Mouse (Mus musculus) brain, embryonic 14.5 days (tissue): ENCODE data around the gene Sptb. TPM values are rescaled to one million over a fixed set of nuclear protein-coding genes. Genes with fewer than 3 reads are reported as not detected.
A peak's percentile ranks its signal among the peaks of the same experiment; 100 is the strongest.

ENCODE experiments used
- DNase-seq: peaks from one replicate; pipeline ENCODE4 v3.0.0-alpha.2; 2011; ENCODE audit warnings: low read depth
- CTCF ChIP-seq: fragments of 200-500 bp; IDR thresholded peaks from 2 replicates; pipeline ENCODE4 v1.5.1; 2012; ENCODE audit warnings: inconsistent platforms, mild to moderate bottlenecking, moderate library complexity, borderline replicate concordance; ENCODE audit not compliant: insufficient read depth, insufficient read length; ENCODE audit errors: extremely low read depth
- POLR2A ChIP-seq: fragments of 200-500 bp; IDR thresholded peaks from 2 replicates; pipeline ENCODE4 v1.6.1; 2012; ENCODE audit warnings: mild to moderate bottlenecking, inconsistent platforms, borderline replicate concordance; ENCODE audit not compliant: poor library complexity, insufficient read depth, insufficient read length, severe bottlenecking; ENCODE audit errors: extremely low read depth
- polyA plus RNA-seq: library from polyadenylated mRNA; depleted of rRNA; stranded (reverse); fragments of >200 nt; gene quantifications from 2 replicates; pipeline ENCODE4 v1.2.3, GENCODE M21; 2012; rRNA removed

Gene Sptb
- polyA plus RNA-seq, 1 experiment: 8.4 TPM

- TF ChIP-seq POLR2A (no peak), CTCF (no peak)
- peak; percentile 74 for DNase-seq
Observed at GRCm38 (mm10) chr12:76533377-76534222, 176.7 kb downstream of the Sptb start.

GRCm38 (mm10) chr12:76532926-76533376 lies 177.4 kb downstream of the Sptb start:
- TF ChIP-seq POLR2A (no peak), CTCF (no peak)
- DNase-seq: no peak

GRCm38 (mm10) chr12:76531986-76532925 lies 178.1 kb downstream of the Sptb start:
- no peak for TF ChIP-seq POLR2A
- TF ChIP-seq CTCF: no peak
- no peak for DNase-seq

GRCm38 (mm10) chr12:76530580-76531139 lies 179.7 kb downstream of the Sptb start, which contains the start of gene Plekhg3:
Plekhg3 (plus strand) TSS chr12:76530891.
- TF ChIP-seq CTCF (no peak), POLR2A (no peak)
- DNase-seq: no peak

Other genes starting within 250 kb of the Sptb start
- gene Plekhg3, start 179.7 kb downstream of the Sptb start, polyA plus RNA-seq: 3.1 and 5.2 TPM in 2 replicates
- gene Churc1, start 55.0 kb upstream of the Sptb start, polyA plus RNA-seq: 61.9 and 63.6 TPM in 2 replicates
- 40.0 and 41.1 TPM in 2 replicates for gene Fntb, start 55.0 kb upstream of the Sptb start, polyA plus RNA-seq
- gene Gpx2, start 85.0 kb upstream of the Sptb start, polyA plus RNA-seq: 0.15 and 0.22 TPM in 2 replicates
- 27.4 and 37.6 TPM in 2 replicates for gene Rab15, start 112.4 kb upstream of the Sptb start, polyA plus RNA-seq